Mouse (Mus musculus) ES-Bruce4 (cell line): Measurements from ENCODE around the gene Atp2b4. TPM values are rescaled to one million over a fixed set of nuclear protein-coding genes. Genes with fewer than 3 reads are reported as not detected.

ENCODE experiments used
- H3K27ac ChIP-seq: 2 replicates; pipeline ENCODE4 v1.5.1; 2012; ENCODE audit warnings: low read length, inconsistent platforms; ENCODE audit not compliant: insufficient read depth
- H3K27me3 ChIP-seq: 2 replicates; pipeline ENCODE4 v1.6.1; 2012; ENCODE audit warnings: mild to moderate bottlenecking, low read length, inconsistent platforms; ENCODE audit not compliant: control insufficient read depth, poor library complexity, insufficient read depth, severe bottlenecking
- H3K36me3 ChIP-seq: 2 replicates; pipeline ENCODE4 v1.6.1; 2012; ENCODE audit warnings: inconsistent platforms, mild to moderate bottlenecking, low read length, moderate library complexity; ENCODE audit not compliant: control insufficient read depth, poor library complexity, insufficient read depth, severe bottlenecking
- H3K4me1 ChIP-seq: one replicate; pipeline ENCODE4 v1.8.1; 2011; ENCODE audit warnings: low read length; ENCODE audit not compliant: control insufficient read depth, insufficient read depth
- H3K4me3 ChIP-seq: 2 replicates; pipeline ENCODE4 v1.5.1; 2011; ENCODE audit warnings: low read depth, mild to moderate bottlenecking, low read length
- H3K9ac ChIP-seq: 2 replicates; pipeline ENCODE4 v1.6.1; 2012; ENCODE audit warnings: low read depth, mild to moderate bottlenecking, inconsistent platforms; ENCODE audit not compliant: poor library complexity, severe bottlenecking
- H3K9me3 ChIP-seq: replicated peaks from 2 replicates; pipeline ENCODE4 v1.6.1; 2012; ENCODE audit warnings: mild to moderate bottlenecking, low read length, inconsistent platforms; ENCODE audit not compliant: control insufficient read depth, poor library complexity, insufficient read depth, severe bottlenecking
- CTCF ChIP-seq: IDR thresholded peaks from one replicate; pipeline ENCODE4 v1.8.1; 2011; ENCODE audit warnings: low read depth, low read length
- EP300 ChIP-seq: IDR thresholded peaks from 2 replicates; pipeline ENCODE4 v1.6.1; 2011; ENCODE audit warnings: low read depth, low read length; ENCODE audit not compliant: insufficient read depth
- POLR2A ChIP-seq: IDR thresholded peaks from one replicate; pipeline ENCODE4 v1.8.1; 2011; ENCODE audit warnings: low read length; ENCODE audit not compliant: insufficient read depth
- polyA plus RNA-seq: library from polyadenylated mRNA; stranded (reverse); fragments of >200 nt; gene quantifications from 2 replicates; pipeline ENCODE4 v1.2.4, GENCODE M21; 2011; ENCODE audit warnings: low read depth; ENCODE audit not compliant: missing spikeins, insufficient read depth, insufficient read length

The Atp2b4 gene
- polyA plus RNA-seq, 1 experiment: 16.1 TPM

- no peak overlapping the region for H3K9ac ChIP-seq
- no peaks in the 10 kb centered on the region for H3K9me3 ChIP-seq
- TF ChIP-seq CTCF (no peak), POLR2A (no peak), EP300 (no peak)
Observed at GRCm38 (mm10) chr1:133685749-133686519, 114.9 kb downstream of the Atp2b4 start.

GRCm38 (mm10) chr1:133671801-133672200 is 129.0 kb downstream of the Atp2b4 start:
- peak overlapping the region; percentile 23 for H3K9ac ChIP-seq
- H3K9me3 ChIP-seq: no peaks in the 10 kb centered on the region
- H3K27me3 ChIP-seq: no peaks in the 10 kb centered on the region

More at GRCm38 (mm10) chr1:133685749-133686519, 114.9 kb downstream of the Atp2b4 start:
- Histone ChIP-seq H3K36me3 (no peaks in the 10 kb centered on the region), H3K27me3 (no peaks in the 10 kb centered on the region), H3K4me3 (no peak overlapping the region), H3K4me1 (peaks cover 2% of the 10 kb centered on the region), H3K27ac (no peak overlapping the region)

GRCm38 (mm10) chr1:133671266-133671665 is 129.6 kb downstream of the Atp2b4 start:
- Histone ChIP-seq H3K4me1 (peaks cover 2% of the 10 kb centered on the region), H3K27ac (peak overlapping the region; percentile 98), H3K36me3 (peaks cover 7% of the 10 kb centered on the region), H3K9me3 (no peaks in the 10 kb centered on the region), H3K27me3 (no peaks in the 10 kb centered on the region), H3K9ac (peak overlapping the region; percentile 99), H3K4me3 (no peak overlapping the region)
- TF ChIP-seq CTCF (no peak), EP300 (peak; percentile 71; the same call in 1 of the 2 replicates)

More at GRCm38 (mm10) chr1:133671801-133672200, 129.0 kb downstream of the Atp2b4 start:
- no peak for TF ChIP-seq CTCF
- no peak for TF ChIP-seq POLR2A
- peak; percentile 71; the same call in 1 of the 2 replicates for TF ChIP-seq EP300
- H3K4me3 ChIP-seq: 0 out of 2 replicates have a peak overlapping the region, but pooled peaks have one; percentile 30
- H3K36me3 ChIP-seq: peaks cover 7% of the 10 kb centered on the region
- H3K27ac ChIP-seq: peak overlapping the region; percentile 89
- peaks cover 2% of the 10 kb centered on the region for H3K4me1 ChIP-seq

GRCm38 (mm10) chr1:133670776-133671175 is 130.1 kb downstream of the Atp2b4 start:
- TF ChIP-seq POLR2A (no peak), EP300 (no peak), CTCF (no peak)
- H3K4me3 ChIP-seq: no peak overlapping the region
- H3K27me3 ChIP-seq: no peaks in the 10 kb centered on the region
- H3K9me3 ChIP-seq: no peaks in the 10 kb centered on the region
- peak overlapping the region; percentile 98 for H3K27ac ChIP-seq
- H3K36me3 ChIP-seq: peaks cover 7% of the 10 kb centered on the region
- H3K9ac ChIP-seq: peak overlapping the region; percentile 99
- H3K4me1 ChIP-seq: peaks cover 2% of the 10 kb centered on the region

- no peaks in the 10 kb centered on the region for H3K27me3 ChIP-seq
- TF ChIP-seq EP300: peak; percentile 98
- TF ChIP-seq CTCF: no peak
- TF ChIP-seq POLR2A: peak; percentile 91
- peak overlapping the region; percentile 99 for H3K9ac ChIP-seq
- H3K4me3 ChIP-seq: peak overlapping the region; percentile 88
- H3K36me3 ChIP-seq: peaks cover 7% of the 10 kb centered on the region
- no peaks in the 10 kb centered on the region for H3K9me3 ChIP-seq
- H3K4me1 ChIP-seq: peaks cover 2% of the 10 kb centered on the region
- H3K27ac ChIP-seq: peak overlapping the region; percentile 98
Observed at GRCm38 (mm10) chr1:133670190-133670589, 130.7 kb downstream of the Atp2b4 start.

GRCm38 (mm10) chr1:133668618-133669017 is 132.2 kb downstream of the Atp2b4 start:
- TF ChIP-seq EP300 (no peak), CTCF (no peak), POLR2A (no peak)
- Histone ChIP-seq H3K36me3 (peaks cover 7% of the 10 kb centered on the region), H3K27ac (peak overlapping the region; percentile 93), H3K9ac (peak overlapping the region; percentile 99), H3K4me3 (peak overlapping the region; percentile 98), H3K27me3 (no peaks in the 10 kb centered on the region), H3K9me3 (no peaks in the 10 kb centered on the region), H3K4me1 (peaks cover 6% of the 10 kb centered on the region)
